Mouse (Mus musculus): ENCODE data around the gene Mycbpap. TPM values are rescaled to one million over a fixed set of nuclear protein-coding genes. Genes with fewer than 3 reads are reported as not detected.

Gene Mycbpap
- total and polyA plus RNA-seq, 2 experiments: 0.02 to 0.09 TPM

- H3K4me1 ChIP-seq (ENCODE audit: control insufficient read depth, insufficient read depth, low read length): no peaks in the 10 kb centered on the region; the same call in 1 of the 2 replicates
- no peaks in the 10 kb centered on the region for H3K79me2 ChIP-seq (ENCODE audit: control insufficient read depth, insufficient read depth, low read length)
- H3K27ac ChIP-seq (replicated peaks; ENCODE audit: insufficient read depth, low read depth, low read length): no peak overlapping the region
- no peaks in the 10 kb centered on the region for H3K27me3 ChIP-seq (ENCODE audit: control insufficient read depth, insufficient read depth, low read length)
- DNase-seq (ENCODE audit: extremely low read depth, low read depth, low spot score): no peak
- H3K36me3 ChIP-seq (ENCODE audit: control insufficient read depth, insufficient read depth, low read length): no peaks in the 10 kb centered on the region
- TF ChIP-seq CTCF (IDR thresholded peaks at IDR 0.05; ENCODE audit: low read depth, low read length) (no peak), POLR2A (IDR thresholded peaks at IDR 0.05; ENCODE audit: extremely low read depth, insufficient read depth, low read length) (no peak)
- no peak overlapping the region for H3K9ac ChIP-seq (ENCODE audit: low read depth, low read length)
- no peak overlapping the region for H3K4me3 ChIP-seq (ENCODE audit: insufficient read depth, low read depth, low read length)
- 86% methylated on average over 9 of the region's 9 CpGs for WGBS
These were observed 41.2 kb downstream of the Mycbpap start for GRCm38 (mm10) chr11:94480382-94480781.

GRCm38 (mm10) chr11:94477651-94478050 lies 43.9 kb downstream of the Mycbpap start:
- TF ChIP-seq CTCF (IDR thresholded peaks at IDR 0.05; ENCODE audit: low read depth, low read length) (no peak), POLR2A (IDR thresholded peaks at IDR 0.05; ENCODE audit: extremely low read depth, insufficient read depth, low read length) (no peak)
- Histone ChIP-seq H3K36me3 (ENCODE audit: control insufficient read depth, insufficient read depth, low read length) (no peaks in the 10 kb centered on the region), H3K27ac (replicated peaks; ENCODE audit: insufficient read depth, low read depth, low read length) (no peak overlapping the region), H3K4me1 (ENCODE audit: control insufficient read depth, insufficient read depth, low read length) (peaks cover 6% of the 10 kb centered on the region), H3K27me3 (ENCODE audit: control insufficient read depth, insufficient read depth, low read length) (peaks cover 12% of the 10 kb centered on the region), H3K4me3 (ENCODE audit: insufficient read depth, low read depth, low read length) (no peak overlapping the region), H3K79me2 (ENCODE audit: control insufficient read depth, insufficient read depth, low read length) (no peaks in the 10 kb centered on the region), H3K9ac (ENCODE audit: low read depth, low read length) (no peak overlapping the region)
- 66% methylated on average over 6 of the region's 6 CpGs for WGBS
- no peak for DNase-seq (ENCODE audit: extremely low read depth, low read depth, low spot score)

GRCm38 (mm10) chr11:94475722-94476121 lies 45.8 kb downstream of the Mycbpap start:
- TF ChIP-seq POLR2A (IDR thresholded peaks at IDR 0.05; ENCODE audit: extremely low read depth, insufficient read depth, low read length) (no peak), CTCF (IDR thresholded peaks at IDR 0.05; ENCODE audit: low read depth, low read length) (no peak)
- no peaks in the 10 kb centered on the region for H3K79me2 ChIP-seq (ENCODE audit: control insufficient read depth, insufficient read depth, low read length)
- H3K36me3 ChIP-seq (ENCODE audit: control insufficient read depth, insufficient read depth, low read length): no peaks in the 10 kb centered on the region
- 23% methylated on average over 11 of the region's 11 CpGs for WGBS
- peak; percentile 11 for DNase-seq (ENCODE audit: extremely low read depth, low read depth, low spot score)
- H3K27ac ChIP-seq (replicated peaks; ENCODE audit: insufficient read depth, low read depth, low read length): no peak overlapping the region
- H3K4me3 ChIP-seq (ENCODE audit: insufficient read depth, low read depth, low read length): no peak overlapping the region
- no peak overlapping the region for H3K9ac ChIP-seq (ENCODE audit: low read depth, low read length)
- H3K27me3 ChIP-seq (ENCODE audit: control insufficient read depth, insufficient read depth, low read length): peaks cover 15% of the 10 kb centered on the region
- H3K4me1 ChIP-seq (ENCODE audit: control insufficient read depth, insufficient read depth, low read length): peaks cover 6% of the 10 kb centered on the region

GRCm38 (mm10) chr11:94474544-94474910 lies 47.0 kb downstream of the Mycbpap start:
- H3K27ac ChIP-seq (replicated peaks; ENCODE audit: insufficient read depth, low read depth, low read length): no peak overlapping the region
- under 1% methylated on average over 11 of the region's 11 CpGs for WGBS

GRCm38 (mm10) chr11:94473707-94474543 lies 47.6 kb downstream of the Mycbpap start, which contains the start of gene Cacna1g:
TSS of gene Cacna1g (minus strand) at chr11:94474198.
- 0 out of 2 replicates have a peak within 1 kb of the TSS, but pooled peaks have one; percentile 25 for H3K9ac ChIP-seq (ENCODE audit: low read depth, low read length)
- H3K4me1 ChIP-seq (ENCODE audit: control insufficient read depth, insufficient read depth, low read length): peaks cover 6% of the 10 kb centered on the region

More at GRCm38 (mm10) chr11:94474544-94474910, 47.0 kb downstream of the Mycbpap start:
- Histone ChIP-seq H3K79me2 (ENCODE audit: control insufficient read depth, insufficient read depth, low read length) (no peaks in the 10 kb centered on the region), H3K36me3 (ENCODE audit: control insufficient read depth, insufficient read depth, low read length) (no peaks in the 10 kb centered on the region), H3K4me1 (ENCODE audit: control insufficient read depth, insufficient read depth, low read length) (peaks cover 6% of the 10 kb centered on the region), H3K4me3 (ENCODE audit: insufficient read depth, low read depth, low read length) (peak overlapping the region; percentile 53; the same call in 1 of the 2 replicates), H3K27me3 (ENCODE audit: control insufficient read depth, insufficient read depth, low read length) (peaks cover 15% of the 10 kb centered on the region), H3K9ac (ENCODE audit: low read depth, low read length) (no peak overlapping the region)
- no peak for DNase-seq (ENCODE audit: extremely low read depth, low read depth, low spot score)
- TF ChIP-seq POLR2A (IDR thresholded peaks at IDR 0.05; ENCODE audit: extremely low read depth, insufficient read depth, low read length): no peak
- TF ChIP-seq CTCF (IDR thresholded peaks at IDR 0.05; ENCODE audit: low read depth, low read length): no peak

More at GRCm38 (mm10) chr11:94473707-94474543, 47.6 kb downstream of the Mycbpap start, which contains the start of gene Cacna1g:
- peak within 1 kb of the TSS; percentile 53; the same call in 1 of the 2 replicates for H3K4me3 ChIP-seq (ENCODE audit: insufficient read depth, low read depth, low read length)
- no peaks in the 10 kb centered on the region for H3K79me2 ChIP-seq (ENCODE audit: control insufficient read depth, insufficient read depth, low read length)
- H3K27me3 ChIP-seq (ENCODE audit: control insufficient read depth, insufficient read depth, low read length): peaks cover 15% of the 10 kb centered on the region
- peak; percentile 41 for DNase-seq (ENCODE audit: extremely low read depth, low read depth, low spot score)
- H3K36me3 ChIP-seq (ENCODE audit: control insufficient read depth, insufficient read depth, low read length): no peaks in the 10 kb centered on the region
- H3K27ac ChIP-seq (replicated peaks; ENCODE audit: insufficient read depth, low read depth, low read length): no peak within 1 kb of the TSS
- TF ChIP-seq POLR2A (IDR thresholded peaks at IDR 0.05; ENCODE audit: extremely low read depth, insufficient read depth, low read length) (no peak), CTCF (IDR thresholded peaks at IDR 0.05; ENCODE audit: low read depth, low read length) (no peak)
- under 1% methylated on average over 48 of the region's 71 CpGs for WGBS

All from liver, adult 2 months (tissue).